Mouse (Mus musculus): ENCODE data around the gene Krtap19-2. TPM values are rescaled to one million over a fixed set of nuclear protein-coding genes. Genes with fewer than 3 reads are reported as not detected.

Gene Krtap19-2
- polyA plus RNA-seq (2012; rRNA removed): not detected in 2 replicates

GRCm38 (mm10) chr16:88874169-88874568 lies at the start of gene Krtap19-2:
Gene Krtap19-2, minus strand, starts transcription at chr16:88874269.
- Histone ChIP-seq H3K4me3 (ENCODE audit: insufficient read depth, low read length) (no peak within 1 kb of the TSS), H3K27ac (ENCODE audit: insufficient read depth, low read length) (no peak within 1 kb of the TSS)
- TF ChIP-seq POLR2A (IDR thresholded peaks at IDR 0.05; ENCODE audit: extremely low read depth, insufficient read depth, low read length) (no peak), CTCF (IDR thresholded peaks at IDR 0.05; ENCODE audit: extremely low read depth, insufficient read depth, low read length) (no peak)

GRCm38 (mm10) chr16:88896357-88896756 lies 22.3 kb upstream of the Krtap19-2 start, which contains the start of gene Krtap19-5:
Gene Krtap19-5, minus strand, starts transcription at chr16:88896457.
- TF ChIP-seq CTCF (IDR thresholded peaks at IDR 0.05; ENCODE audit: extremely low read depth, insufficient read depth, low read length): no peak
- no peak for TF ChIP-seq POLR2A (IDR thresholded peaks at IDR 0.05; ENCODE audit: extremely low read depth, insufficient read depth, low read length)
- H3K4me1 ChIP-seq (ENCODE audit: control insufficient read depth, insufficient read depth, low read length): no peaks in the 10 kb centered on the region
- H3K27ac ChIP-seq (ENCODE audit: insufficient read depth, low read length): no peak within 1 kb of the TSS
- no peak within 1 kb of the TSS for H3K4me3 ChIP-seq (ENCODE audit: insufficient read depth, low read length)

More at GRCm38 (mm10) chr16:88874169-88874568, at the start of gene Krtap19-2:
- no peaks in the 10 kb centered on the region for H3K4me1 ChIP-seq (ENCODE audit: control insufficient read depth, insufficient read depth, low read length)

- H3K4me3 ChIP-seq (ENCODE audit: insufficient read depth, low read length): no peak overlapping the region
- TF ChIP-seq POLR2A (IDR thresholded peaks at IDR 0.05; ENCODE audit: extremely low read depth, insufficient read depth, low read length) (no peak), CTCF (IDR thresholded peaks at IDR 0.05; ENCODE audit: extremely low read depth, insufficient read depth, low read length) (no peak)
Measured at GRCm38 (mm10) chr16:88886870-88887269, 12.8 kb upstream of the Krtap19-2 start.

GRCm38 (mm10) chr16:88884989-88885388 lies 10.9 kb upstream of the Krtap19-2 start, which contains the start of gene Krtap19-4:
Gene Krtap19-4, minus strand, starts transcription at chr16:88885089.
- Histone ChIP-seq H3K4me3 (ENCODE audit: insufficient read depth, low read length) (no peak within 1 kb of the TSS), H3K27ac (ENCODE audit: insufficient read depth, low read length) (no peak within 1 kb of the TSS), H3K4me1 (ENCODE audit: control insufficient read depth, insufficient read depth, low read length) (no peaks in the 10 kb centered on the region)
- no peak for TF ChIP-seq POLR2A (IDR thresholded peaks at IDR 0.05; ENCODE audit: extremely low read depth, insufficient read depth, low read length)
- no peak for TF ChIP-seq CTCF (IDR thresholded peaks at IDR 0.05; ENCODE audit: extremely low read depth, insufficient read depth, low read length)

More at GRCm38 (mm10) chr16:88886870-88887269, 12.8 kb upstream of the Krtap19-2 start:
- no peaks in the 10 kb centered on the region for H3K4me1 ChIP-seq (ENCODE audit: control insufficient read depth, insufficient read depth, low read length)
- no peak overlapping the region for H3K27ac ChIP-seq (ENCODE audit: insufficient read depth, low read length)

GRCm38 (mm10) chr16:88877938-88878337 lies 3.9 kb upstream of the Krtap19-2 start, which contains the start of gene Krtap19-3:
Gene Krtap19-3, minus strand, starts transcription at chr16:88878038.
- Histone ChIP-seq H3K4me3 (ENCODE audit: insufficient read depth, low read length) (no peak within 1 kb of the TSS), H3K27ac (ENCODE audit: insufficient read depth, low read length) (no peak within 1 kb of the TSS), H3K4me1 (ENCODE audit: control insufficient read depth, insufficient read depth, low read length) (no peaks in the 10 kb centered on the region)
- no peak for TF ChIP-seq CTCF (IDR thresholded peaks at IDR 0.05; ENCODE audit: extremely low read depth, insufficient read depth, low read length)
- no peak for TF ChIP-seq POLR2A (IDR thresholded peaks at IDR 0.05; ENCODE audit: extremely low read depth, insufficient read depth, low read length)

GRCm38 (mm10) chr16:88869311-88869710 lies 4.8 kb downstream of the Krtap19-2 start, which contains the start of gene Krtap19-1:
Gene Krtap19-1, minus strand, starts transcription at chr16:88869411.
- Histone ChIP-seq H3K27ac (ENCODE audit: insufficient read depth, low read length) (no peak within 1 kb of the TSS), H3K4me1 (ENCODE audit: control insufficient read depth, insufficient read depth, low read length) (no peaks in the 10 kb centered on the region), H3K4me3 (ENCODE audit: insufficient read depth, low read length) (no peak within 1 kb of the TSS)
- TF ChIP-seq POLR2A (IDR thresholded peaks at IDR 0.05; ENCODE audit: extremely low read depth, insufficient read depth, low read length) (no peak), CTCF (IDR thresholded peaks at IDR 0.05; ENCODE audit: extremely low read depth, insufficient read depth, low read length) (no peak)

GRCm38 (mm10) chr16:88864887-88865407 lies 9.1 kb downstream of the Krtap19-2 start:
- Histone ChIP-seq H3K4me3 (ENCODE audit: insufficient read depth, low read length) (no peak overlapping the region), H3K27ac (ENCODE audit: insufficient read depth, low read length) (no peak overlapping the region), H3K4me1 (ENCODE audit: control insufficient read depth, insufficient read depth, low read length) (no peaks in the 10 kb centered on the region)
- TF ChIP-seq POLR2A (IDR thresholded peaks at IDR 0.05; ENCODE audit: extremely low read depth, insufficient read depth, low read length) (no peak), CTCF (IDR thresholded peaks at IDR 0.05; ENCODE audit: extremely low read depth, insufficient read depth, low read length) (no peak)

GRCm38 (mm10) chr16:88851450-88851849 lies 22.6 kb downstream of the Krtap19-2 start:
- no peak overlapping the region for H3K4me3 ChIP-seq (ENCODE audit: insufficient read depth, low read length)
- TF ChIP-seq POLR2A (IDR thresholded peaks at IDR 0.05; ENCODE audit: extremely low read depth, insufficient read depth, low read length) (no peak), CTCF (IDR thresholded peaks at IDR 0.05; ENCODE audit: extremely low read depth, insufficient read depth, low read length) (peak; percentile 52; the same call in 1 of the 2 replicates)
- no peaks in the 10 kb centered on the region for H3K4me1 ChIP-seq (ENCODE audit: control insufficient read depth, insufficient read depth, low read length)
- H3K27ac ChIP-seq (ENCODE audit: insufficient read depth, low read length): no peak overlapping the region

GRCm38 (mm10) chr16:88848558-88848957 lies 25.5 kb downstream of the Krtap19-2 start:
- TF ChIP-seq CTCF (IDR thresholded peaks at IDR 0.05; ENCODE audit: extremely low read depth, insufficient read depth, low read length) (no peak), POLR2A (IDR thresholded peaks at IDR 0.05; ENCODE audit: extremely low read depth, insufficient read depth, low read length) (no peak)
- Histone ChIP-seq H3K27ac (ENCODE audit: insufficient read depth, low read length) (no peak overlapping the region), H3K4me3 (ENCODE audit: insufficient read depth, low read length) (no peak overlapping the region), H3K4me1 (ENCODE audit: control insufficient read depth, insufficient read depth, low read length) (no peaks in the 10 kb centered on the region)

GRCm38 (mm10) chr16:88847363-88847762 lies 26.7 kb downstream of the Krtap19-2 start:
- no peak overlapping the region for H3K4me3 ChIP-seq (ENCODE audit: insufficient read depth, low read length)
- no peak overlapping the region for H3K27ac ChIP-seq (ENCODE audit: insufficient read depth, low read length)
- H3K4me1 ChIP-seq (ENCODE audit: control insufficient read depth, insufficient read depth, low read length): no peaks in the 10 kb centered on the region
- TF ChIP-seq CTCF (IDR thresholded peaks at IDR 0.05; ENCODE audit: extremely low read depth, insufficient read depth, low read length): no peak
- no peak for TF ChIP-seq POLR2A (IDR thresholded peaks at IDR 0.05; ENCODE audit: extremely low read depth, insufficient read depth, low read length)
